Mouse (Mus musculus): Measurements from ENCODE around the gene Rhof. TPM values are rescaled to one million over a fixed set of nuclear protein-coding genes. Genes with fewer than 3 reads are reported as not detected.

Gene Rhof
- polyA plus RNA-seq, 1 experiment from 2014 or later = 3.2 TPM

GRCm38 (mm10) chr5:123127031-123127430, 5.5 kb downstream of the Rhof start:
- H3K27ac ChIP-seq = no peak overlapping the region
- peaks cover 7% of the 10 kb centered on the region; the same call in 1 of the 2 replicates for H3K4me1 ChIP-seq (replicated peaks; ENCODE audit: insufficient read depth, low read length)
- H3K4me2 ChIP-seq (ENCODE audit: low read length) = no peak overlapping the region
- no peak for TF ChIP-seq CTCF (IDR thresholded peaks at IDR 0.05; ENCODE audit: low read depth)
- ATAC-seq (replicated peaks; ENCODE audit: low FRiP score, low read depth) (no peak), DNase-seq (ENCODE audit: low spot score) (no peak)
- H3K9me3 ChIP-seq (replicated peaks; ENCODE audit: low read length) = no peaks in the 10 kb centered on the region
- WGBS = 70% methylated on average over 6 of the region's 6 CpGs
- H3K9ac ChIP-seq (ENCODE audit: low read depth, low read length) = no peak overlapping the region
- no peaks in the 10 kb centered on the region for H3K36me3 ChIP-seq (ENCODE audit: insufficient read depth, low read length)
- no peaks in the 10 kb centered on the region for H3K27me3 ChIP-seq (ENCODE audit: insufficient read depth, low read length)
- H3K4me3 ChIP-seq (replicated peaks; ENCODE audit: low read depth, low read length) = no peak overlapping the region

GRCm38 (mm10) chr5:123125638-123126406, 6.7 kb downstream of the Rhof start:
- H3K4me1 ChIP-seq (replicated peaks; ENCODE audit: insufficient read depth, low read length) = no peaks in the 10 kb centered on the region
- H3K9ac ChIP-seq (ENCODE audit: low read depth, low read length) = no peak overlapping the region
- peak overlapping the region; percentile 60 for H3K27ac ChIP-seq
- ATAC-seq (replicated peaks; ENCODE audit: low FRiP score, low read depth) (peak; percentile 26; the same call in 1 of the 2 replicates), DNase-seq (ENCODE audit: low spot score) (no peak)
- H3K4me3 ChIP-seq (replicated peaks; ENCODE audit: low read depth, low read length) = no peak overlapping the region
- no peaks in the 10 kb centered on the region for H3K36me3 ChIP-seq (ENCODE audit: insufficient read depth, low read length)
- 55% methylated on average over 18 of the region's 18 CpGs for WGBS
- H3K27me3 ChIP-seq (ENCODE audit: insufficient read depth, low read length) = no peaks in the 10 kb centered on the region
- TF ChIP-seq CTCF (IDR thresholded peaks at IDR 0.05; ENCODE audit: low read depth) = no peak
- H3K4me2 ChIP-seq (ENCODE audit: low read length) = no peak overlapping the region
- H3K9me3 ChIP-seq (replicated peaks; ENCODE audit: low read length) = no peaks in the 10 kb centered on the region

GRCm38 (mm10) chr5:123125105-123125504, 7.4 kb downstream of the Rhof start:
- Histone ChIP-seq H3K9ac (ENCODE audit: low read depth, low read length) (no peak overlapping the region), H3K27me3 (ENCODE audit: insufficient read depth, low read length) (no peaks in the 10 kb centered on the region), H3K36me3 (ENCODE audit: insufficient read depth, low read length) (no peaks in the 10 kb centered on the region), H3K9me3 (replicated peaks; ENCODE audit: low read length) (no peaks in the 10 kb centered on the region), H3K4me3 (replicated peaks; ENCODE audit: low read depth, low read length) (no peak overlapping the region), H3K27ac (no peak overlapping the region), H3K4me1 (replicated peaks; ENCODE audit: insufficient read depth, low read length) (no peaks in the 10 kb centered on the region), H3K4me2 (ENCODE audit: low read length) (no peak overlapping the region)
- ATAC-seq (replicated peaks; ENCODE audit: low FRiP score, low read depth) (no peak), DNase-seq (ENCODE audit: low spot score) (no peak)
- TF ChIP-seq CTCF (IDR thresholded peaks at IDR 0.05; ENCODE audit: low read depth) = no peak
- 77% methylated on average over 6 of the region's 6 CpGs for WGBS

GRCm38 (mm10) chr5:123122181-123122580, 10.3 kb downstream of the Rhof start:
- peak; percentile 59 for TF ChIP-seq CTCF (IDR thresholded peaks at IDR 0.05; ENCODE audit: low read depth)
- no peaks in the 10 kb centered on the region for H3K27me3 ChIP-seq (ENCODE audit: insufficient read depth, low read length)
- no peaks in the 10 kb centered on the region for H3K36me3 ChIP-seq (ENCODE audit: insufficient read depth, low read length)
- ATAC-seq (replicated peaks; ENCODE audit: low FRiP score, low read depth) (no peak), DNase-seq (ENCODE audit: low spot score) (no peak)
- no peak overlapping the region for H3K9ac ChIP-seq (ENCODE audit: low read depth, low read length)
- no peaks in the 10 kb centered on the region for H3K4me1 ChIP-seq (replicated peaks; ENCODE audit: insufficient read depth, low read length)
- WGBS = 93% methylated on average over 4 of the region's 4 CpGs
- H3K27ac ChIP-seq = no peak overlapping the region
- no peaks in the 10 kb centered on the region for H3K9me3 ChIP-seq (replicated peaks; ENCODE audit: low read length)
- no peak overlapping the region for H3K4me3 ChIP-seq (replicated peaks; ENCODE audit: low read depth, low read length)
- H3K4me2 ChIP-seq (ENCODE audit: low read length) = no peak overlapping the region

- no peak for ATAC-seq (replicated peaks; ENCODE audit: low FRiP score, low read depth)
- TF ChIP-seq CTCF (IDR thresholded peaks at IDR 0.05; ENCODE audit: low read depth) = no peak
- H3K9ac ChIP-seq (ENCODE audit: low read depth, low read length) = no peak overlapping the region
- WGBS = 60% methylated on average over 7 of the region's 7 CpGs
- H3K27me3 ChIP-seq (ENCODE audit: insufficient read depth, low read length) = no peaks in the 10 kb centered on the region
- no peaks in the 10 kb centered on the region for H3K9me3 ChIP-seq (replicated peaks; ENCODE audit: low read length)
- no peak overlapping the region for H3K4me3 ChIP-seq (replicated peaks; ENCODE audit: low read depth, low read length)
- H3K36me3 ChIP-seq (ENCODE audit: insufficient read depth, low read length) = no peaks in the 10 kb centered on the region
- no peak for DNase-seq (ENCODE audit: low spot score)
- H3K4me1 ChIP-seq (replicated peaks; ENCODE audit: insufficient read depth, low read length) = no peaks in the 10 kb centered on the region
- no peak overlapping the region for H3K27ac ChIP-seq
- H3K4me2 ChIP-seq (ENCODE audit: low read length) = no peak overlapping the region
Measured at GRCm38 (mm10) chr5:123120624-123121215, 11.8 kb downstream of the Rhof start.

- no peak overlapping the region for H3K4me3 ChIP-seq (replicated peaks; ENCODE audit: low read depth, low read length)
- no peak overlapping the region for H3K9ac ChIP-seq (ENCODE audit: low read depth, low read length)
- no peak for ATAC-seq (replicated peaks; ENCODE audit: low FRiP score, low read depth)
- TF ChIP-seq CTCF (IDR thresholded peaks at IDR 0.05; ENCODE audit: low read depth) = no peak
- H3K36me3 ChIP-seq (ENCODE audit: insufficient read depth, low read length) = no peaks in the 10 kb centered on the region
- H3K27ac ChIP-seq = no peak overlapping the region
- no peak overlapping the region for H3K4me2 ChIP-seq (ENCODE audit: low read length)
- DNase-seq (ENCODE audit: low spot score) = no peak
- WGBS = 65% methylated on average over 10 of the region's 10 CpGs
- H3K27me3 ChIP-seq (ENCODE audit: insufficient read depth, low read length) = no peaks in the 10 kb centered on the region
- no peaks in the 10 kb centered on the region for H3K9me3 ChIP-seq (replicated peaks; ENCODE audit: low read length)
- no peaks in the 10 kb centered on the region for H3K4me1 ChIP-seq (replicated peaks; ENCODE audit: insufficient read depth, low read length)
Measured at GRCm38 (mm10) chr5:123118826-123119225, 13.7 kb downstream of the Rhof start.
